Mouse (Mus musculus): ENCODE measurements around the gene Strn4. TPM values are rescaled to one million over a fixed set of nuclear protein-coding genes. Genes with fewer than 3 reads are reported as not detected.

Gene Strn4
- total and polyA plus RNA-seq, 3 experiments = 46.0 to 74.5 (median 63.5) TPM

DNA sequence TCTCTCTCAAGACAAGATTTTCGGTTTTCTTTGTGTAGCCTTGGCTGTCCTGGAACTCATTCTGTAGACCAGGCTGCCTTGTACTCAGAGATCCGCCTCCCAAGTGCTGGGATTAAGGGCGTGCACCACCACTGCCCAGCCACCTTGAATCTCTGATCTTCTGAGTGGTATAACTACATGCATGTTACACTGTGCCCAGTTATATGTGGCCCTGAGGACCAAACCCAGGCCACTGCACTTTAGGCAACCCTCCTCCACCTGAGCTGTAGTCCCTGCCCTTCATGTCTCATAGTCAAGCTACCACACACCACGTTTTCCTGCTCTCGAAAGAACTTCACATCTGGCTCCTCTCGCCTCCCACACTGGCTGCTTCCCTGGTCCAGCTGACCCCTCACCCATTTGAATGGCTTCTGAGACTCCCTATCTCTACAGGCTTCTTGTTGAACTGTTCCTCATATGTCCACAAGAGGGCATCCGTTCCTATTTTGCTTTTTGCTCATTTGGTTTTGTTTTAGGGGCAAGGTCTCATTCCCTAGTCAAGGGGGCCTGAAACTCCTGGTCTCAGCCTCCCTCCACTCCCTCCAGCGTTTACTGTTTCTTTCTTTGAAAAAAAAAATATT is 11.2 kb upstream of the Strn4 start:
- no peak overlapping the region for H3K9ac ChIP-seq (ENCODE audit: insufficient read depth, low read depth)

DNA sequence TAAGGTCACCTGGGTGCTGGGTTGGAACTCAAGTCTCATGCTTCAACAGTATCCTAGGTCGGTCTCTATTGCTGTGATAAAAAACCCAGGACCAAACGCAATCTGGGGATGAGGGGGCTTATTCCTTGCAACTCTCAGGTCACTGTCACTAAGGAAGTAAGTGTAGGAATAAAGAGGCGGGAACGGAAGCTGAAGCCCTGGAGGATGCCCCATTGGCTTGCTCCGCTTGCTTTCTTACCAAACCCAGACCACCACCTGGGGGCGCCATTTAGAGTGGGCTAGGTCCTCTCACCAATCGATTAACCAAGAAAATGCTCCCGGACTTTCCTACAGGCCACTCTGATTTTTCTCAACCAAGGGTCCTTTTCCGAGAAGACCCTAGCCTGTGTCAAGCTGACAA is 7.8 kb upstream of the Strn4 start:
- no peaks in the 10 kb centered on the region for H3K27me3 ChIP-seq (replicated peaks)
- dilution Hi-C loops (cut with MboI; ENCODE audit: extremely low pct_ligation_motif_present, extremely low pct_unique_long_range_greater_than_20kb, low sequenced_read_pairs) = no loop called here
- no peak overlapping the region for H3K9ac ChIP-seq (ENCODE audit: insufficient read depth, low read depth)
- no peak for DNase-seq (ENCODE audit: extremely low read depth)
- peaks cover 12% of the 10 kb centered on the region for H3K9me3 ChIP-seq (replicated peaks; ENCODE audit: low read length)
- H3K36me3 ChIP-seq (replicated peaks in 1 of 2; ENCODE audit: control insufficient read depth in 1 of 2, insufficient read depth in 1 of 2, low read length in 1 of 2) = peaks cover 28 to 59% of the 10 kb centered on the region in 2 experiments
- H3K4me2 ChIP-seq (ENCODE audit: insufficient read depth, low read depth, poor library complexity, severe bottlenecking) = no peak overlapping the region
- no peaks in the 10 kb centered on the region for H3K79me2 ChIP-seq (replicated peaks; ENCODE audit: control insufficient read depth, extremely low read depth, insufficient read depth, poor library complexity, severe bottlenecking)
- in situ Hi-C loops (cut with MboI; ENCODE audit: low pct_ligation_motif_present, low pct_unique_long_range_greater_than_20kb, low sequenced_read_pairs) = no loop called here
- peaks cover 4 to 7% of the 10 kb centered on the region in 2 experiments for H3K4me1 ChIP-seq (ENCODE audit: control insufficient read depth in 1 of 2, insufficient read depth in 2 of 2)
- H3K27ac ChIP-seq (ENCODE audit: insufficient read depth, low read depth) = no peak overlapping the region
- H3K4me3 ChIP-seq (replicated peaks in 1 of 3; ENCODE audit: low read depth in 2 of 3, low read length in 2 of 3, poor library complexity in 1 of 3) = no peak overlapping the region
- no peak for TF ChIP-seq RCOR1 (conservative IDR thresholded peaks at IDR 0.05; ENCODE audit: low read depth, low read length)
- no peak for TF ChIP-seq MAX (IDR thresholded peaks at IDR 0.05; ENCODE audit: low read length)
- TF ChIP-seq USF2 (conservative IDR thresholded peaks at IDR 0.05; ENCODE audit: low read depth, low read length) = no peak
- TF ChIP-seq EP300 (IDR thresholded peaks at IDR 0.05; ENCODE audit: low read length) = no peak
- peak in 1 of 2 experiments; percentile 36; a peak in 2 of 4 replicates for TF ChIP-seq CTCF (conservative IDR thresholded peaks at IDR 0.05 in 1 of 2, IDR thresholded peaks at IDR 0.05 in 1 of 2; ENCODE audit: low read depth in 2 of 2, low read length in 2 of 2)
- TF ChIP-seq MAFK (IDR thresholded peaks at IDR 0.05; ENCODE audit: insufficient replicate concordance, low read length) = no peak

More for the DNA sequence above, 11.2 kb upstream of the Strn4 start:
- H3K79me2 ChIP-seq (replicated peaks; ENCODE audit: control insufficient read depth, extremely low read depth, insufficient read depth, poor library complexity, severe bottlenecking) = no peaks in the 10 kb centered on the region
- H3K36me3 ChIP-seq (replicated peaks in 1 of 2; ENCODE audit: control insufficient read depth in 1 of 2, insufficient read depth in 1 of 2, low read length in 1 of 2) = peaks cover 2 to 33% of the 10 kb centered on the region in 2 experiments
- no peak overlapping the region for H3K4me3 ChIP-seq (replicated peaks in 1 of 3; ENCODE audit: low read depth in 2 of 3, low read length in 2 of 3, poor library complexity in 1 of 3)
- 0 out of 2 replicates have a peak overlapping the region, but pooled peaks have one; percentile 39 for H3K4me2 ChIP-seq (ENCODE audit: insufficient read depth, low read depth, poor library complexity, severe bottlenecking)
- H3K4me1 ChIP-seq (ENCODE audit: control insufficient read depth in 1 of 2, insufficient read depth in 2 of 2) = peaks cover 4 to 7% of the 10 kb centered on the region in 2 experiments
- H3K9me3 ChIP-seq (replicated peaks; ENCODE audit: low read length) = no peaks in the 10 kb centered on the region
- no peak for TF ChIP-seq UBTF (IDR thresholded peaks at IDR 0.05; ENCODE audit: low read depth, low read length)
- TF ChIP-seq NELFE (IDR thresholded peaks at IDR 0.05; ENCODE audit: low read depth, low read length) = no peak
- TF ChIP-seq EP300 (IDR thresholded peaks at IDR 0.05; ENCODE audit: low read length) = no peak
- no peak for TF ChIP-seq GABPA (IDR thresholded peaks at IDR 0.05; ENCODE audit: insufficient replicate concordance, low read depth, low read length)
- TF ChIP-seq USF1 (IDR thresholded peaks at IDR 0.05; ENCODE audit: low read depth, low read length) = no peak
- TF ChIP-seq HCFC1 (IDR thresholded peaks at IDR 0.05; ENCODE audit: low read depth, low read length) = no peak
- no peak for TF ChIP-seq KAT2A (IDR thresholded peaks at IDR 0.05; ENCODE audit: insufficient replicate concordance, low read length)
- no peak for TF ChIP-seq MYC (IDR thresholded peaks at IDR 0.05; ENCODE audit: low read depth, low read length)
- TF ChIP-seq SMC3 (IDR thresholded peaks at IDR 0.05; ENCODE audit: low read depth, low read length) = peak; percentile 68
- TF ChIP-seq ELF1 (IDR thresholded peaks at IDR 0.05; ENCODE audit: low read depth, low read length) = no peak
- no peak for TF ChIP-seq TBP (conservative IDR thresholded peaks at IDR 0.05; ENCODE audit: low read depth, low read length)
- TF ChIP-seq NRF1 (IDR thresholded peaks at IDR 0.05; ENCODE audit: low read depth, low read length) = no peak
- TF ChIP-seq IRF4 (IDR thresholded peaks at IDR 0.05; ENCODE audit: low read depth, low read length) = 0 out of 2 replicates have a peak, but pooled peaks have one; percentile 11
- TF ChIP-seq POLR2A (IDR thresholded peaks at IDR 0.05; ENCODE audit: low read depth, low read length) = no peak
- no peak for TF ChIP-seq E2F4 (IDR thresholded peaks at IDR 0.05; ENCODE audit: insufficient replicate concordance, low read depth, low read length)
- no peak for TF ChIP-seq CHD1 (IDR thresholded peaks at IDR 0.05; ENCODE audit: low read depth, low read length)
- TF ChIP-seq MAZ (IDR thresholded peaks at IDR 0.05; ENCODE audit: low read depth, low read length) = no peak
- TF ChIP-seq ZKSCAN1 (IDR thresholded peaks at IDR 0.05; ENCODE audit: borderline replicate concordance, low read depth, low read length) = no peak
- TF ChIP-seq PAX5 (IDR thresholded peaks at IDR 0.05; ENCODE audit: low read length) = no peak
- TF ChIP-seq CTCF (conservative IDR thresholded peaks at IDR 0.05 in 1 of 2, IDR thresholded peaks at IDR 0.05 in 1 of 2; ENCODE audit: low read depth in 2 of 2, low read length in 2 of 2) = peak; percentile 56 to 77
- no peak for TF ChIP-seq ZNF384 (IDR thresholded peaks at IDR 0.05; ENCODE audit: low read depth, low read length)
- no peak for TF ChIP-seq ETS1 (conservative IDR thresholded peaks at IDR 0.05; ENCODE audit: low read depth, low read length)
- TF ChIP-seq TCF12 (IDR thresholded peaks at IDR 0.05; ENCODE audit: low read depth, low read length) = no peak
- no peak for TF ChIP-seq MAFK (IDR thresholded peaks at IDR 0.05; ENCODE audit: insufficient replicate concordance, low read length)
- no peak for TF ChIP-seq BHLHE40 (IDR thresholded peaks at IDR 0.05; ENCODE audit: low read depth, low read length)
- no peak for TF ChIP-seq ZC3H11A (IDR thresholded peaks at IDR 0.05; ENCODE audit: low read depth, low read length)
- TF ChIP-seq RAD21 (IDR thresholded peaks at IDR 0.05; ENCODE audit: low read depth, low read length) = peak; percentile 42
- DNase-seq (ENCODE audit: extremely low read depth) = no peak
- dilution Hi-C loops (cut with MboI; ENCODE audit: extremely low pct_ligation_motif_present, extremely low pct_unique_long_range_greater_than_20kb, low sequenced_read_pairs) (no loop called here), in situ Hi-C loops (cut with MboI; ENCODE audit: low pct_ligation_motif_present, low pct_unique_long_range_greater_than_20kb, low sequenced_read_pairs) (no loop called here)
- H3K27me3 ChIP-seq (replicated peaks) = no peaks in the 10 kb centered on the region
- H3K27ac ChIP-seq (ENCODE audit: insufficient read depth, low read depth) = no peak overlapping the region

Data from CH12.LX (cell line).